Mouse (Mus musculus): Measurements from ENCODE around the gene Il22ra2. TPM values are rescaled to one million over a fixed set of nuclear protein-coding genes. Genes with fewer than 3 reads are reported as not detected.

Gene Il22ra2
- polyA plus RNA-seq, 1 experiment from 2014 or later: not detected

- Histone ChIP-seq H3K4me3 (ENCODE audit: control insufficient read depth in 1 of 2, insufficient read depth in 1 of 2, low read depth in 1 of 2, low read length in 2 of 2) (no peak overlapping the region), H3K9ac (ENCODE audit: low read length) (no peak overlapping the region), H3K9me3 (ENCODE audit: control insufficient read depth, low read length) (no peaks in the 10 kb centered on the region), H3K4me2 (ENCODE audit: low read length) (no peak overlapping the region), H3K27ac (replicated peaks in 1 of 2; ENCODE audit: control insufficient read depth in 1 of 2, insufficient read depth in 1 of 2, low read depth in 2 of 2, low read length in 2 of 2) (no peak overlapping the region), H3K27me3 (ENCODE audit: control insufficient read depth, insufficient read depth, low read length) (no peaks in the 10 kb centered on the region), H3K4me1 (ENCODE audit: control insufficient read depth in 2 of 2, insufficient read depth in 2 of 2, low read length in 2 of 2) (peaks cover 0 to 5% of the 10 kb centered on the region in 2 experiments; a peak in 2 of 4 replicates), H3K36me3 (ENCODE audit: control insufficient read depth, insufficient read depth, low read length) (no peaks in the 10 kb centered on the region)
- WGBS: 81% methylated on average over 2 of the region's 2 CpGs
- no peak for ATAC-seq (ENCODE audit: insufficient number of reproducible peaks, insufficient read depth, low FRiP score, low read depth)
These were observed 37.7 kb upstream of the Il22ra2 start for GRCm38 (mm10) chr10:19584064-19584463.

- H3K9me3 ChIP-seq (ENCODE audit: control insufficient read depth, low read length): no peaks in the 10 kb centered on the region
- no peak overlapping the region for H3K9ac ChIP-seq (ENCODE audit: low read length)
- peaks cover 2 to 5% of the 10 kb centered on the region in 2 experiments; a peak in 3 of 4 replicates for H3K4me1 ChIP-seq (ENCODE audit: control insufficient read depth in 2 of 2, insufficient read depth in 2 of 2, low read length in 2 of 2)
- H3K27me3 ChIP-seq (ENCODE audit: control insufficient read depth, insufficient read depth, low read length): no peaks in the 10 kb centered on the region
- H3K36me3 ChIP-seq (ENCODE audit: control insufficient read depth, insufficient read depth, low read length): no peaks in the 10 kb centered on the region
- no peak overlapping the region for H3K4me3 ChIP-seq (ENCODE audit: control insufficient read depth in 1 of 2, insufficient read depth in 1 of 2, low read depth in 1 of 2, low read length in 2 of 2)
- no peak overlapping the region for H3K4me2 ChIP-seq (ENCODE audit: low read length)
- H3K27ac ChIP-seq (replicated peaks in 1 of 2; ENCODE audit: control insufficient read depth in 1 of 2, insufficient read depth in 1 of 2, low read depth in 2 of 2, low read length in 2 of 2): no peak overlapping the region
- ATAC-seq (ENCODE audit: insufficient number of reproducible peaks, insufficient read depth, low FRiP score, low read depth): no peak
- WGBS: 80% methylated on average over 1 of the region's 1 CpGs
These were observed 37.0 kb upstream of the Il22ra2 start for GRCm38 (mm10) chr10:19584846-19585245.

DNA sequence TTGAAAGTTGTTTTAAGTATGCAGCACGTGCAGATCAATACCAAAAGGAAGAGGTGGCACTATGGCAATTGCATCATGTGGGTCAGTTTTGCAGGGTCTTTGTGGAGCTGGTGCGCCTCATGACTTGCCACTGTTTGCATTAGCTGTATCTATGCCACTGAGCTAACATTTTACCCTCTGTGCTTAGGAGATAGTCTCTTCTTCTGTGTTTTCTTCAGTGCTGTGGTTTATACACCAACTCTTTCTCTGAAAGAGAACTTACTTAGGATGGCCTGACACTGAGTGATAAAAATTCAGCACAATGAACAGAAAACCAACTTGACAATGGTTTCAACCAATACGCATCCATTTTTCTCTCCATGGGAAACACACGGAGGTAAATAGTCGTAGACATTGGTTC lies 35.9 kb upstream of the Il22ra2 start:
- Histone ChIP-seq H3K4me1 (ENCODE audit: control insufficient read depth in 2 of 2, insufficient read depth in 2 of 2, low read length in 2 of 2) (peaks cover 2 to 5% of the 10 kb centered on the region in 2 experiments; a peak in 3 of 4 replicates), H3K27me3 (ENCODE audit: control insufficient read depth, insufficient read depth, low read length) (no peaks in the 10 kb centered on the region), H3K27ac (replicated peaks in 1 of 2; ENCODE audit: control insufficient read depth in 1 of 2, insufficient read depth in 1 of 2, low read depth in 2 of 2, low read length in 2 of 2) (no peak overlapping the region), H3K4me3 (ENCODE audit: control insufficient read depth in 1 of 2, insufficient read depth in 1 of 2, low read depth in 1 of 2, low read length in 2 of 2) (no peak overlapping the region), H3K9me3 (ENCODE audit: control insufficient read depth, low read length) (no peaks in the 10 kb centered on the region), H3K4me2 (ENCODE audit: low read length) (no peak overlapping the region), H3K36me3 (ENCODE audit: control insufficient read depth, insufficient read depth, low read length) (no peaks in the 10 kb centered on the region), H3K9ac (ENCODE audit: low read length) (no peak overlapping the region)
- WGBS: 92% methylated on average over 5 of the region's 5 CpGs
- no peak for ATAC-seq (ENCODE audit: insufficient number of reproducible peaks, insufficient read depth, low FRiP score, low read depth)

DNA sequence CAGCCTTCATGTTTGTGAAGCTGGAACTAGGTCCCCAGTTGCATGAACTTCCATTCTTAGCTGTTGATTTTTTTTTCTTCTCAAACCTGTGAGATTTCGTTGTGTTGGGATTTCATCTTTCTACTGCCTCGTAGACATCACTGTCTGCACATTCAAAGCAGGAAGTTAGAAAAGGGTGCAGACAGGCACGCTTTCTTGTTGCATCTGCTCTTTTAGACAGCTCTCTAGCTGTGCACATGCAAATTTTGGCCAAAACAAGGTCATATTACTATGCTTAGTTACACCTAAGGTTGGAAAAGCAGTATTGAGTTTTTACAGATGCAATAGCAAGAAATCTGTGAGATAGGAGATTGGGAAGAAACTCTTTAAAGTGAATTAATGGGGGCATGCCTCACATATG lies 34.5 kb upstream of the Il22ra2 start:
- no peak for ATAC-seq (ENCODE audit: insufficient number of reproducible peaks, insufficient read depth, low FRiP score, low read depth)
- H3K9ac ChIP-seq (ENCODE audit: low read length): no peak overlapping the region
- no peak overlapping the region for H3K4me2 ChIP-seq (ENCODE audit: low read length)
- no peak overlapping the region for H3K4me3 ChIP-seq (ENCODE audit: control insufficient read depth in 1 of 2, insufficient read depth in 1 of 2, low read depth in 1 of 2, low read length in 2 of 2)
- peaks cover 2 to 9% of the 10 kb centered on the region in 2 experiments; a peak in 3 of 4 replicates for H3K4me1 ChIP-seq (ENCODE audit: control insufficient read depth in 2 of 2, insufficient read depth in 2 of 2, low read length in 2 of 2)
- H3K9me3 ChIP-seq (ENCODE audit: control insufficient read depth, low read length): no peaks in the 10 kb centered on the region
- no peak overlapping the region for H3K27ac ChIP-seq (replicated peaks in 1 of 2; ENCODE audit: control insufficient read depth in 1 of 2, insufficient read depth in 1 of 2, low read depth in 2 of 2, low read length in 2 of 2)
- no peaks in the 10 kb centered on the region for H3K27me3 ChIP-seq (ENCODE audit: control insufficient read depth, insufficient read depth, low read length)
- no peaks in the 10 kb centered on the region for H3K36me3 ChIP-seq (ENCODE audit: control insufficient read depth, insufficient read depth, low read length)
- WGBS: 75% methylated on average over 3 of the region's 3 CpGs

DNA sequence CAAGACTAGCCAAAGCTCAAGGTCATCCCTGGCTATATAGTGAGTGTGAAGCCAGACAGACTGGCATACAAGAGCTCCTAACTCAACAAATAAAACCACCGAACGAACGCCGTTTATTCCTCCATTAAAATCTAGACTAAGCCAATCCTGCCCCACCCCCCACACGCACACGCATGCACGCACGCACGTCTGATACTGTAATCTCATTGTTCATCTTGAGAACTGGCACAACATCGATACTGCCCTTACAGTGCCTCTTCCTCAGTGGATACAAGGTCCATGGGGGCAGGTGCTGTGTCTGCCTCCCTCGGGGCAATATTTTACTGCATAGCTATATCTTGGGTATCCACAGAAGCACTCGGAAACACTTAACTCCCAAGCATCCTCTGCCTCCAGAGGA lies 32.2 kb upstream of the Il22ra2 start:
- Histone ChIP-seq H3K4me3 (ENCODE audit: control insufficient read depth in 1 of 2, insufficient read depth in 1 of 2, low read depth in 1 of 2, low read length in 2 of 2) (no peak overlapping the region), H3K36me3 (ENCODE audit: control insufficient read depth, insufficient read depth, low read length) (no peaks in the 10 kb centered on the region)

DNA sequence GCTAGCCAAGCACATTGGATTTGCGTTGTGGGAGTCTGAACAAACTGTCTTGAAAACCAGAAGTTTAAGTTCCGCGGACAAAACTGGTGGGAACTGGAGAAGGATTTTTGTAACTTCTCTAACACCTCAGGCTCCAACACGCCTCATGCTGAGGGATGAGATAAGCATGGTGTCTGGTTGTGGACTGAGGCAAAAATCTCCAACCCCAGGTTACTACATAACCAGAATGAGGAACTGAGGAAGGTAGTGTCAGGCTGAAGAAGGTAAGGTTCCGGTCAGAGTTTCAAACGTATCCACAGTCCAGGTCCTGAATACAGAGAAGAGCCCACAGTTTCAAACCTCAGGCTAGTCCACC lies 30.5 kb upstream of the Il22ra2 start:
- Histone ChIP-seq H3K9me3 (ENCODE audit: control insufficient read depth, low read length) (no peaks in the 10 kb centered on the region), H3K4me2 (ENCODE audit: low read length) (peak overlapping the region; percentile 82), H3K4me3 (ENCODE audit: control insufficient read depth in 1 of 2, insufficient read depth in 1 of 2, low read depth in 1 of 2, low read length in 2 of 2) (peak overlapping the region; percentile 80 to 82), H3K9ac (ENCODE audit: low read length) (peak overlapping the region; percentile 30; the same call in 1 of the 2 replicates), H3K27me3 (ENCODE audit: control insufficient read depth, insufficient read depth, low read length) (no peaks in the 10 kb centered on the region), H3K36me3 (ENCODE audit: control insufficient read depth, insufficient read depth, low read length) (peaks cover 3% of the 10 kb centered on the region; the same call in 1 of the 2 replicates), H3K27ac (replicated peaks in 1 of 2; ENCODE audit: control insufficient read depth in 1 of 2, insufficient read depth in 1 of 2, low read depth in 2 of 2, low read length in 2 of 2) (peak overlapping the region; percentile 40 to 92; a peak in 3 of 4 replicates), H3K4me1 (ENCODE audit: control insufficient read depth in 2 of 2, insufficient read depth in 2 of 2, low read length in 2 of 2) (peaks cover 5 to 23% of the 10 kb centered on the region in 2 experiments; a peak in 3 of 4 replicates)
- WGBS: 29% methylated on average over 6 of the region's 6 CpGs
- ATAC-seq (ENCODE audit: insufficient number of reproducible peaks, insufficient read depth, low FRiP score, low read depth): no peak; the same call in 1 of the 2 replicates

More for the DNA sequence above, 32.2 kb upstream of the Il22ra2 start:
- 88% methylated on average over 12 of the region's 12 CpGs for WGBS
- Histone ChIP-seq H3K4me2 (ENCODE audit: low read length) (no peak overlapping the region), H3K27me3 (ENCODE audit: control insufficient read depth, insufficient read depth, low read length) (no peaks in the 10 kb centered on the region), H3K9me3 (ENCODE audit: control insufficient read depth, low read length) (no peaks in the 10 kb centered on the region), H3K9ac (ENCODE audit: low read length) (no peak overlapping the region), H3K27ac (replicated peaks in 1 of 2; ENCODE audit: control insufficient read depth in 1 of 2, insufficient read depth in 1 of 2, low read depth in 2 of 2, low read length in 2 of 2) (no peak overlapping the region), H3K4me1 (ENCODE audit: control insufficient read depth in 2 of 2, insufficient read depth in 2 of 2, low read length in 2 of 2) (peaks cover 5 to 23% of the 10 kb centered on the region in 2 experiments; a peak in 3 of 4 replicates)
- ATAC-seq (ENCODE audit: insufficient number of reproducible peaks, insufficient read depth, low FRiP score, low read depth): no peak

DNA sequence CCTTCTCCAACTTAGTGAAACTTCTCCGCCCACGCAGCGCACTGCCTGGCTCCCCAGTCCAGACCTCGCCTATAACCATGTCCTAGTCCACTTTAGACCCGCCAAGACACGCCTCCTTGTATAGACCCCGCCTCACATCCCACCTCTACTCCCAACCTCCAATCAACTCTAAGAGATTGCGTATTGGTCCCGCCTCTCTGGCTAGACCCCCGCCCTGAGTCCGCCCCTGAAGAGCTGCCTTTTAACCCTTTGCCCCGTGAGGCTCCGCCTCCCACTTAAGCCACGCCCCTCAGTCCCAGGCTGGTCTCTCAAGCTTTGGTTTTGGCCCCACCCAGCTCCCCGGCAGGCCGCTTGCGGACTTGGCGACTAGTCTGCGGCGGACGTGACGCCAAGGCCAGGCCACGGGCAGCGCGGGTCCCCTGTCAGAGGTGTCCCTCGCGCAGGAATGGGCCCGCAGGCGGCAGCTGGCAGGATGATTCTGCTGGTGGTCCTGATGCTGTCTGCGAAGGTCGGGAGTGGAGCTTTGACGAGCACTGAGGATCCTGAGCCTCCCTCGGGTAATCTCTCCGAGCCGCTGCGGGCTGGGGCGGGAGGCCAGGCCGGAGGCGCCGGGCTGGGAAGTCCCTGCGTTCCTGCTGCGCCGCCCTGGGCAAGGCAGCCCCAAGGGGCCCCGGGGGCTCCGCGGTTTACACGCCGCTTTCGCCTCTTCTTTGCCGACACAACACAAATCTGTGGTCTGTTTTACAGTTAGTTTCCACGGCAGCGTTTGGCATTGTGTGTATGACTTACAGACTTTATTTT lies 30.0 kb upstream of the Il22ra2 start, which contains the start of gene Ifngr1:
TSS of gene Ifngr1 (plus strand) at position 309 of the 801 bp plus-strand sequence.
- Histone ChIP-seq H3K9me3 (ENCODE audit: control insufficient read depth, low read length) (no peaks in the 10 kb centered on the region), H3K4me3 (ENCODE audit: control insufficient read depth in 1 of 2, insufficient read depth in 1 of 2, low read depth in 1 of 2, low read length in 2 of 2) (peak within 1 kb of the TSS; percentile 80 to 82), H3K27me3 (ENCODE audit: control insufficient read depth, insufficient read depth, low read length) (no peaks in the 10 kb centered on the region), H3K4me1 (ENCODE audit: control insufficient read depth in 2 of 2, insufficient read depth in 2 of 2, low read length in 2 of 2) (peaks cover 5 to 26% of the 10 kb centered on the region in 2 experiments; a peak in 3 of 4 replicates), H3K9ac (ENCODE audit: low read length) (peak within 1 kb of the TSS; percentile 92), H3K4me2 (ENCODE audit: low read length) (peak within 1 kb of the TSS; percentile 82), H3K27ac (replicated peaks in 1 of 2; ENCODE audit: control insufficient read depth in 1 of 2, insufficient read depth in 1 of 2, low read depth in 2 of 2, low read length in 2 of 2) (peak within 1 kb of the TSS; percentile 86 to 92), H3K36me3 (ENCODE audit: control insufficient read depth, insufficient read depth, low read length) (peaks cover 3% of the 10 kb centered on the region; the same call in 1 of the 2 replicates)
- ATAC-seq (ENCODE audit: insufficient number of reproducible peaks, insufficient read depth, low FRiP score, low read depth): peak; percentile 100
- under 1% methylated on average over 51 of the region's 52 CpGs for WGBS
